ENCODE assay signal across 8 mouse cellular contexts in the genomic region with DNA sequence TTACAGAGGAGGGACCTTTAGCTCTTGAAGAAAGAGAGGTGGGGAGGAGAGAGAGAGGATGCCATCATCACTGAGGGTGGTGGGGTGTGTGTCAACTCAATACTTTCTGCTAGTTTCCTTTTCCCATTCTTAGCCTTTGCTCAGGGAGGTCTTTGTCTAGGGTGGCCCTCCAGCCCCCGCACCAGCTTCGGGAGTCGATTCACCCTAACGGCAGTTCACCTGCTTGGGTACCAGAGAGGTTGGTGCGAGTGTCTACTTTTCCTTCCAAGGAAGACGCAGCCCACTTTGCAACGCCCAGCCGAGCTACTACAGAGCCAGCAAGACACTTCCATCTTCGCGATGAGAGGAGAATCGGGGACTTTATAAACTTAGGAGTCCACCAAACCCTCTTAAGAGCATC. TPM values are rescaled to one million over a fixed set of nuclear protein-coding genes. Genes with fewer than 3 reads are reported as not detected.
DNase-seq lines count a peak whose midpoint lies in the region; ATAC-seq and TF ChIP-seq lines count a peak whose summit lies in the region.

No protein-coding gene starts in this region.

- intact Hi-C loops in left cerebral cortex, adult 2 months (cut with DNase I): loop anchor here (5.0 to 10.0 kb wide), 2 partner anchors 107 to 185 kb away; no protein-coding TSS in a partner anchor
- intact Hi-C loops in left cerebral cortex, postnatal 14 days (cut with DNase I): loop anchor here (5.0 kb wide), 1 partner anchor 53 kb away; no protein-coding TSS in a partner anchor
- intact Hi-C loops in gastrocnemius, postnatal 36 days (cut with DNase I): no loop called here

- no peak overlapping the region for H3K27ac ChIP-seq in left cerebral cortex, adult 2 months
- no peak overlapping the region for H3K27ac ChIP-seq in embryonic facial prominence, embryonic 14.5 days (replicated peaks; ENCODE audit: low read depth, low read length)
- no peak overlapping the region for H3K27ac ChIP-seq in intestine, embryonic 16.5 days (ENCODE audit: low read length)
- no peak overlapping the region for H3K27ac ChIP-seq in neural tube, embryonic 15.5 days (replicated peaks)

- no peak for DNase-seq in left cerebral cortex, adult 2 months (ENCODE audit: extremely low spot score in 1 of 2, low spot score in 2 of 2)
- DNase-seq in left cerebral cortex, postnatal 14 days (ENCODE audit: low spot score in 2 of 2): no peak
- no peak for DNase-seq in embryonic facial prominence, embryonic 14.5 days (ENCODE audit: low spot score)
- no peak for DNase-seq in gastrocnemius, postnatal 36 days
- DNase-seq in B cell, adult 2 months: no peak
- no peak for DNase-seq in layer of hippocampus, postnatal 25 days (ENCODE audit: extremely low spot score in 1 of 2, low spot score in 1 of 2)

- H3K4me3 ChIP-seq in left cerebral cortex, adult 2 months: peak overlapping the region; percentile 59
- H3K4me3 ChIP-seq in embryonic facial prominence, embryonic 14.5 days (ENCODE audit: low read depth, low read length): peak overlapping the region; percentile 72
- H3K4me3 ChIP-seq in intestine, embryonic 16.5 days (ENCODE audit: low read length): peak overlapping the region; percentile 79
- peak overlapping the region; percentile 64 for H3K4me3 ChIP-seq in neural tube, embryonic 15.5 days (replicated peaks)

- peaks cover 17% of the 10 kb centered on the region for H3K4me1 ChIP-seq in embryonic facial prominence, embryonic 14.5 days (ENCODE audit: control insufficient read depth, insufficient read depth, low read length)
- peaks cover 35% of the 10 kb centered on the region for H3K4me1 ChIP-seq in intestine, embryonic 16.5 days (ENCODE audit: control insufficient read depth, insufficient read depth, low read length)
- H3K4me1 ChIP-seq in neural tube, embryonic 15.5 days: peaks cover 59% of the 10 kb centered on the region

- H3K9ac ChIP-seq in embryonic facial prominence, embryonic 14.5 days (ENCODE audit: low read depth, low read length): peak overlapping the region; percentile 83
- H3K9ac ChIP-seq in intestine, embryonic 16.5 days (ENCODE audit: low read depth, low read length): peak overlapping the region; percentile 83
- peak overlapping the region; percentile 64; the same call in 1 of the 2 replicates for H3K9ac ChIP-seq in neural tube, embryonic 15.5 days (replicated peaks)

- 1% methylated on average over 11 of the region's 11 CpGs for WGBS in embryonic facial prominence, embryonic 14.5 days
- 1% methylated on average over 11 of the region's 11 CpGs for WGBS in intestine, embryonic 16.5 days
- WGBS in neural tube, embryonic 15.5 days: 1% methylated on average over 11 of the region's 11 CpGs

- no peaks in the 10 kb centered on the region for H3K9me3 ChIP-seq in embryonic facial prominence, embryonic 14.5 days (ENCODE audit: control insufficient read depth, low read length)
- no peaks in the 10 kb centered on the region for H3K9me3 ChIP-seq in intestine, embryonic 16.5 days (ENCODE audit: control insufficient read depth, low read length)
- H3K9me3 ChIP-seq in neural tube, embryonic 15.5 days (replicated peaks): no peaks in the 10 kb centered on the region

- peak overlapping the region; percentile 98 for H3K4me2 ChIP-seq in embryonic facial prominence, embryonic 14.5 days (ENCODE audit: low read depth, low read length)
- H3K4me2 ChIP-seq in intestine, embryonic 16.5 days (ENCODE audit: low read depth, low read length): peak overlapping the region; percentile 98
- H3K4me2 ChIP-seq in neural tube, embryonic 15.5 days: peak overlapping the region; percentile 99

- H3K27me3 ChIP-seq in embryonic facial prominence, embryonic 14.5 days (replicated peaks; ENCODE audit: control insufficient read depth, insufficient read depth, low read length): peaks cover 57% of the 10 kb centered on the region
- peaks cover 17% of the 10 kb centered on the region for H3K27me3 ChIP-seq in intestine, embryonic 16.5 days (replicated peaks; ENCODE audit: control insufficient read depth, insufficient read depth, low read length)
- peaks cover 69% of the 10 kb centered on the region for H3K27me3 ChIP-seq in neural tube, embryonic 15.5 days (replicated peaks)

- H3K36me3 ChIP-seq in embryonic facial prominence, embryonic 14.5 days (ENCODE audit: control insufficient read depth, insufficient read depth, low read length): no peaks in the 10 kb centered on the region
- no peaks in the 10 kb centered on the region for H3K36me3 ChIP-seq in intestine, embryonic 16.5 days (ENCODE audit: control insufficient read depth, insufficient read depth, low read length)
- H3K36me3 ChIP-seq in neural tube, embryonic 15.5 days: no peaks in the 10 kb centered on the region

- TF ChIP-seq CTCF in left cerebral cortex, adult 2 months (IDR thresholded peaks at IDR 0.05): no peak

- no peak for ATAC-seq in embryonic facial prominence, embryonic 14.5 days (ENCODE audit: low read depth)
- no peak for ATAC-seq in intestine, embryonic 16.5 days
- ATAC-seq in neural tube, embryonic 15.5 days (ENCODE audit: low FRiP score): no peak

RNA-seq across cellular contexts. Expression of a gene that starts 1.4 kb away (rescaled TPM):
- 10 to 100 TPM in 1 of 2 experiments, 1 to 10 TPM in 1; 9.0 to 10.3 TPM for total RNA-seq in left cerebral cortex, adult 2 months (2021)
- total RNA-seq in left cerebral cortex, postnatal 14 days (2021): 10 to 100 TPM in 1 of 2 experiments, 1 to 10 TPM in 1; 7.6 to 12.3 TPM
- polyA plus RNA-seq in embryonic facial prominence, embryonic 14.5 days (2014; fragmentation: Nextera tagmentation; extraction: Ambion mirVana): 6.1 and 6.6 TPM in 2 replicates
- polyA plus RNA-seq in intestine, embryonic 16.5 days (2015; fragmentation: Nextera tagmentation; extraction: Ambion mirVana): 4.3 and 4.6 TPM in 2 replicates
- polyA plus RNA-seq in neural tube, embryonic 15.5 days (2015; fragmentation: Nextera tagmentation; extraction: Ambion mirVana): 2.3 and 2.8 TPM in 2 replicates
- 1 to 10 TPM; 2.2 TPM for total RNA-seq in gastrocnemius, postnatal 36 days (2021)
- total RNA-seq in layer of hippocampus, postnatal 25 days (2021): 10 to 100 TPM; 15.9 to 16.4 TPM
